Mouse (Mus musculus): ENCODE data around the gene Tgif2. TPM values are rescaled to one million over a fixed set of nuclear protein-coding genes. Genes with fewer than 3 reads are reported as not detected.
"Not testable (repeated sequence)": the region's sequence is repeated elsewhere in the genome, so short reads cannot be mapped to it uniquely, and the experiment has no call there.

The Tgif2 gene
- polyA plus RNA-seq, 1 experiment, result 5.1 TPM

- Histone ChIP-seq H3K27me3 (replicated peaks) (no peaks in the 10 kb centered on the region), H3K36me3 (replicated peaks; ENCODE audit: low read length) (peaks cover 100% of the 10 kb centered on the region), H3K4me1 (peaks cover 99% of the 10 kb centered on the region), H3K9me3 (no peaks in the 10 kb centered on the region), H3K4me3 (replicated peaks) (no peak overlapping the region)
- no peak for TF ChIP-seq GATA1 (IDR thresholded peaks at IDR 0.05; ENCODE audit: borderline replicate concordance, low read length)
- no peak for TF ChIP-seq FLI1 (IDR thresholded peaks at IDR 0.05; ENCODE audit: low read length)
Measured at GRCm38 (mm10) chr2:156870519-156870918, 30.7 kb downstream of the Tgif2 start.

- H3K36me3 ChIP-seq (replicated peaks; ENCODE audit: low read length), result peaks cover 100% of the 10 kb centered on the region
- peaks cover 100% of the 10 kb centered on the region for H3K4me1 ChIP-seq
- no peak overlapping the region for H3K4me3 ChIP-seq (replicated peaks)
- no peaks in the 10 kb centered on the region for H3K9me3 ChIP-seq
- no peak for TF ChIP-seq GATA1 (IDR thresholded peaks at IDR 0.05; ENCODE audit: borderline replicate concordance, low read length)
- H3K27me3 ChIP-seq (replicated peaks), result no peaks in the 10 kb centered on the region
Measured at GRCm38 (mm10) chr2:156873629-156874028, 33.8 kb downstream of the Tgif2 start.

- H3K4me1 ChIP-seq, result peaks cover 100% of the 10 kb centered on the region
- H3K4me3 ChIP-seq (replicated peaks), result peak overlapping the region; percentile 9
- H3K9me3 ChIP-seq, result no peaks in the 10 kb centered on the region
- TF ChIP-seq GATA1 (IDR thresholded peaks at IDR 0.05; ENCODE audit: borderline replicate concordance, low read length), result no peak
- TF ChIP-seq FLI1 (IDR thresholded peaks at IDR 0.05; ENCODE audit: low read length), result no peak
- peaks cover 100% of the 10 kb centered on the region for H3K36me3 ChIP-seq (replicated peaks; ENCODE audit: low read length)
- H3K27me3 ChIP-seq (replicated peaks), result no peaks in the 10 kb centered on the region
Measured at GRCm38 (mm10) chr2:156874047-156874759, 34.4 kb downstream of the Tgif2 start.

GRCm38 (mm10) chr2:156874760-156875510 lies 35.1 kb downstream of the Tgif2 start:
- no peak for TF ChIP-seq FLI1 (IDR thresholded peaks at IDR 0.05; ENCODE audit: low read length)
- no peak for TF ChIP-seq GATA1 (IDR thresholded peaks at IDR 0.05; ENCODE audit: borderline replicate concordance, low read length)
- H3K4me1 ChIP-seq, result peaks cover 100% of the 10 kb centered on the region
- no peaks in the 10 kb centered on the region for H3K9me3 ChIP-seq
- peaks cover 100% of the 10 kb centered on the region for H3K36me3 ChIP-seq (replicated peaks; ENCODE audit: low read length)
- H3K4me3 ChIP-seq (replicated peaks), result peak overlapping the region; percentile 9
- H3K27me3 ChIP-seq (replicated peaks), result no peaks in the 10 kb centered on the region

GRCm38 (mm10) chr2:156877726-156878125 lies 37.9 kb downstream of the Tgif2 start:
- Histone ChIP-seq H3K4me3 (replicated peaks) (peak overlapping the region; percentile 78), H3K36me3 (replicated peaks; ENCODE audit: low read length) (peaks cover 96% of the 10 kb centered on the region), H3K4me1 (peaks cover 99% of the 10 kb centered on the region), H3K9me3 (no peaks in the 10 kb centered on the region), H3K27me3 (replicated peaks) (no peaks in the 10 kb centered on the region)
- TF ChIP-seq FLI1 (IDR thresholded peaks at IDR 0.05; ENCODE audit: low read length), result no peak
- no peak for TF ChIP-seq GATA1 (IDR thresholded peaks at IDR 0.05; ENCODE audit: borderline replicate concordance, low read length)

- peaks cover 86% of the 10 kb centered on the region for H3K36me3 ChIP-seq (replicated peaks; ENCODE audit: low read length)
- peaks cover 99% of the 10 kb centered on the region for H3K4me1 ChIP-seq
- peak overlapping the region; percentile 23 for H3K4me3 ChIP-seq (replicated peaks)
- no peaks in the 10 kb centered on the region for H3K9me3 ChIP-seq
- TF ChIP-seq FLI1 (IDR thresholded peaks at IDR 0.05; ENCODE audit: low read length) (no peak), GATA1 (IDR thresholded peaks at IDR 0.05; ENCODE audit: borderline replicate concordance, low read length) (no peak)
- no peaks in the 10 kb centered on the region for H3K27me3 ChIP-seq (replicated peaks)
Measured at GRCm38 (mm10) chr2:156879541-156879940, 39.7 kb downstream of the Tgif2 start.

- Histone ChIP-seq H3K4me1 (peaks cover 99% of the 10 kb centered on the region), H3K4me3 (replicated peaks) (peak overlapping the region; percentile 71), H3K27me3 (replicated peaks) (no peaks in the 10 kb centered on the region), H3K36me3 (replicated peaks; ENCODE audit: low read length) (peaks cover 56% of the 10 kb centered on the region), H3K9me3 (no peaks in the 10 kb centered on the region)
- TF ChIP-seq FLI1 (IDR thresholded peaks at IDR 0.05; ENCODE audit: low read length) (no peak), GATA1 (IDR thresholded peaks at IDR 0.05; ENCODE audit: borderline replicate concordance, low read length) (no peak)
Measured at GRCm38 (mm10) chr2:156882431-156883001, 42.7 kb downstream of the Tgif2 start.

GRCm38 (mm10) chr2:156884396-156885211 lies 44.8 kb downstream of the Tgif2 start:
- Histone ChIP-seq H3K36me3 (replicated peaks; ENCODE audit: low read length) (peaks cover 36% of the 10 kb centered on the region), H3K9me3 (no peaks in the 10 kb centered on the region), H3K4me3 (replicated peaks) (peak overlapping the region; percentile 92), H3K27me3 (replicated peaks) (peaks cover 2% of the 10 kb centered on the region), H3K4me1 (peaks cover 95% of the 10 kb centered on the region)
- TF ChIP-seq GATA1 (IDR thresholded peaks at IDR 0.05; ENCODE audit: borderline replicate concordance, low read length) (peak; percentile 70; the same call in 1 of the 3 replicates), FLI1 (IDR thresholded peaks at IDR 0.05; ENCODE audit: low read length) (no peak)

- H3K9me3 ChIP-seq; H3K27me3 ChIP-seq (replicated peaks): not testable (repeated sequence)
- H3K4me3 ChIP-seq (replicated peaks), result peak overlapping the region; percentile 92
- H3K4me1 ChIP-seq, result peaks cover 89% of the 10 kb centered on the region
- H3K36me3 ChIP-seq (replicated peaks; ENCODE audit: low read length), result peaks cover 25% of the 10 kb centered on the region
Measured at GRCm38 (mm10) chr2:156885666-156886065, 45.9 kb downstream of the Tgif2 start.
